Comparison of ENCODE assay signal across 8 mouse cellular contexts in the genomic region with DNA sequence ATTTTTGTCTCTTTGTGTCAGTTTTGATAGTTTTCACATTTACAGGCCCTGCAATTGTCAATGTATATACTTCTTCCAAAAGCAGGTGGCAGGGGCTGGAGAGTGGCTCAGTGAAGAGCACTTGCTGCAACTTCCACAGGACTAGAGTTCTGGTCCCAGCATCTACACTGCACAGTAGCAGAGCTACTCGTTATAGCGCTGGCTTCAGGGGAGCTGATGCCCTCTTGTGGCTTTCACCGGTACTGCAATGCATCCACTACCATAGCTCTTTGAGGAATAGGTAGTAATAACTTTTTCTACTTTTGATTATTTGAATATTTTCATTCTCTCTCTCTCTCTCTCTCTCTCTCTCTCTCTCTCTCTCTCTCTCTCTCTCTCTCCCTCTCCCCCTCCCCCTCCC.
DNase-seq lines count a peak whose midpoint lies in the region; ATAC-seq and TF ChIP-seq lines count a peak whose summit lies in the region.
"Had no signal": no experiment of that assay in that cellular context is flagged by ENCODE, and none has a peak within 500 bp of the region (broad histone marks: within the 10 kb centered on the region; RNA-seq: fewer than 3 reads in every experiment).

No protein-coding gene starts in this region.

- H3K4me1 ChIP-seq in intestine, embryonic 14.5 days (replicated peaks; ENCODE audit: control insufficient read depth, insufficient read depth, low read length): no peaks in the 10 kb centered on the region
- 0 out of 2 replicates have a peak, but pooled peaks cover 4% of the 10 kb centered on the region for H3K4me1 ChIP-seq in midbrain, embryonic 13.5 days (replicated peaks)

- TF ChIP-seq CTCF in Patski (IDR thresholded peaks at IDR 0.05): peak; percentile 92

- in situ Hi-C loops in Patski (cut with MboI; ENCODE audit: low pct_unique_long_range_greater_than_20kb): loop anchor here (5.0 to 25.0 kb wide), 6 partner anchors 57 to 1247 kb away; no protein-coding TSS in a partner anchor

- CTCF ChIA-PET in Patski (lab: Charles Lee): interaction anchor here (0.7 to 2.0 kb wide), 10 partner anchors 16 to 151 kb away, joined by 3 to 9 read pairs (median 4); no protein-coding TSS in a partner anchor

- ATAC-seq in Patski: no peak
- peak; percentile 56 for ATAC-seq in frontal cortex, adult (ENCODE audit: low TSS enrichment)
- ATAC-seq in intestine, embryonic 14.5 days (replicated peaks; ENCODE audit: low FRiP score, low TSS enrichment, low read depth): no peak; the same call in 1 of the 2 replicates
- peak; percentile 70; the same call in 1 of the 2 replicates for ATAC-seq in midbrain, embryonic 13.5 days

- H3K4me3 ChIP-seq in intestine, embryonic 14.5 days (ENCODE audit: low read depth, low read length): no peak overlapping the region
- H3K4me3 ChIP-seq in midbrain, embryonic 13.5 days (replicated peaks): no peak overlapping the region
- H3K4me3 ChIP-seq: limb, embryonic 15.5 days had no signal

- POLR2A ChIA-PET in Patski (lab: Charles Lee): interaction anchor here (0.6 to 1.2 kb wide), 2 partner anchors 63 to 760 kb away, joined by 3 to 5 read pairs; no protein-coding TSS in a partner anchor

- 0% methylated on average over 3 of the region's 3 CpGs for WGBS in intestine, embryonic 14.5 days
- 2% methylated on average over 3 of the region's 3 CpGs for WGBS in midbrain, embryonic 13.5 days

- intact Hi-C loops in left cerebral cortex, postnatal 14 days (cut with DNase I): loop anchor here (5.0 kb wide), 1 partner anchor 62 kb away; no protein-coding TSS in a partner anchor

- DNase-seq in Patski (ENCODE audit: low read depth, low spot score): no peak
- peak; percentile 53 for DNase-seq in cerebellum, adult 11-12 months
- DNase-seq in intestine, embryonic 14.5 days (ENCODE audit: low spot score): peak; percentile 90
- peak; percentile 54 to 80 for DNase-seq in left cerebral cortex, postnatal 14 days (ENCODE audit: low spot score in 2 of 2)
- peak; percentile 62 to 84 for DNase-seq in spleen, adult 18-20 months

- H3K36me3 ChIP-seq in intestine, embryonic 14.5 days (ENCODE audit: control insufficient read depth, insufficient read depth, low read length): no peaks in the 10 kb centered on the region
- H3K36me3 ChIP-seq in midbrain, embryonic 13.5 days: 0 out of 2 replicates have a peak, but pooled peaks cover 4% of the 10 kb centered on the region
- H3K36me3 ChIP-seq: limb, embryonic 15.5 days had no signal

- no peak overlapping the region for H3K27ac ChIP-seq in intestine, embryonic 14.5 days (ENCODE audit: low read depth)
- H3K27ac ChIP-seq in midbrain, embryonic 13.5 days: no peak overlapping the region
- H3K27ac ChIP-seq: limb, embryonic 15.5 days had no signal

- H3K4me2 ChIP-seq in intestine, embryonic 14.5 days (ENCODE audit: low read length): no peak overlapping the region
- H3K4me2 ChIP-seq in midbrain, embryonic 13.5 days (replicated peaks): no peak overlapping the region
- H3K4me2 ChIP-seq: limb, embryonic 15.5 days had no signal

- no peaks in the 10 kb centered on the region for H3K9me3 ChIP-seq in intestine, embryonic 14.5 days (ENCODE audit: control insufficient read depth, low read length)
- no peaks in the 10 kb centered on the region; the same call in 1 of the 2 replicates for H3K9me3 ChIP-seq in midbrain, embryonic 13.5 days
- H3K9me3 ChIP-seq: limb, embryonic 15.5 days had no signal

- H3K9ac ChIP-seq in intestine, embryonic 14.5 days (ENCODE audit: low read length): no peak overlapping the region
- H3K9ac ChIP-seq in midbrain, embryonic 13.5 days (replicated peaks): no peak overlapping the region
- H3K9ac ChIP-seq: limb, embryonic 15.5 days had no signal

- no peaks in the 10 kb centered on the region for H3K27me3 ChIP-seq in Patski
- no peaks in the 10 kb centered on the region for H3K27me3 ChIP-seq in intestine, embryonic 14.5 days (replicated peaks; ENCODE audit: control insufficient read depth, insufficient read depth, low read length)
- H3K27me3 ChIP-seq in midbrain, embryonic 13.5 days: no peaks in the 10 kb centered on the region
- H3K27me3 ChIP-seq: limb, embryonic 15.5 days had no signal

Comparison
In these comparisons a context has a peak if more than half of its experiments do, and no peak if none do; other contexts are left out.
1. ATAC-seq: peak in frontal cortex, adult (single experiment) and midbrain, embryonic 13.5 days (single experiment); none in Patski (single experiment) and intestine, embryonic 14.5 days (single experiment).